Mouse (Mus musculus): ENCODE data around the gene Galk2. TPM values are rescaled to one million over a fixed set of nuclear protein-coding genes. Genes with fewer than 3 reads are reported as not detected.

Gene Galk2
- polyA plus RNA-seq, 1 experiment = 18.5 TPM

DNA sequence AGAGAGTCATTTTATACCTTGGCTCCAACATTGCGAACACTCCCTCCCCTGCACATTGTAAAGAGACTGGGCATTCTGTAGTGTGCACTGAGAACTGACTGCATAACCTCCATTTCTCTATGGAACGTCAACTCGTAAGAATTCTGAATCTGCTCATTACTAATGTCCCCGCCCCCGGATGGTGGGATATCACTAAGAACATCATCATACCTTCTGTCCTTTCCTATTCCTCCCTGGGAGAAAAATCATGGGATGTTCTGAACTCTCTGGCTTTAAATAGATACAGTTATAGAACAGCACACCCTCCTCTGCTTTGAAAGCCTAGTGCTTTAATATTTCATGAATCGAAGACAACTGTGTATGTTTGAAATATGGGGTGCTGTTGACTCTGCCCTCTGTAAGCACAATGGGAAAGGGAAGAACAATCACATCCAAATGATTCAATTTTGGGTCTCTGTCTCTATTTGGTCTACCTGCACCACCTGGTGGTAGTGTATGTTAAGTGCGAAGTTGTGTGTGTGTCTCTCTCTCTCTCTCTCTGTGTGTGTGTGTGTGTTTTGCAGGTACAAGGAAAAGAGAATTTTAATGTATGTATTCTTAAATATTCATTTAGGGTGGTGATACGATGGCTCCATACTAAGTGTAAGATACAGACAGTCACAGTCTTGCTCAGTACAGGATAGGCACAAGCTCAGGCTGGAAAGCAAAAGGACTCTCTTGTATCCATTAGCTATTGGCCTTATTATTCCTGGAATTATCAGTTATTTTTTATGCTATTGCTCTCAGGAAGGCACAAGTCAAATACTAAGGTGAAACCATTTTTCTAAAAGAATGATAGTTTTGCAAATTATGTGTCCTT lies 174.4 kb downstream of the Galk2 start:
- H3K27me3 ChIP-seq (ENCODE audit: control insufficient read depth, insufficient read depth, low read length) = no peaks in the 10 kb centered on the region
- no peak for TF ChIP-seq POLR2A (IDR thresholded peaks at IDR 0.05; ENCODE audit: control insufficient read depth, extremely low read depth, insufficient read depth, low read length, poor library complexity)
- no peak for TF ChIP-seq CTCF (IDR thresholded peaks at IDR 0.05; ENCODE audit: borderline replicate concordance, control insufficient read depth, extremely low read depth, insufficient read depth, low read length, poor library complexity)
- H3K4me1 ChIP-seq (replicated peaks; ENCODE audit: control insufficient read depth, insufficient read depth, low read length) = no peaks in the 10 kb centered on the region
- H3K36me3 ChIP-seq (ENCODE audit: control insufficient read depth, insufficient read depth, low read length) = no peaks in the 10 kb centered on the region
- no peak overlapping the region for H3K27ac ChIP-seq (ENCODE audit: control insufficient read depth, insufficient read depth, low read length)
- H3K4me3 ChIP-seq (ENCODE audit: control insufficient read depth, insufficient read depth, low read length) = no peak overlapping the region
- 88% methylated on average over 8 of the region's 8 CpGs for WGBS
- DNase-seq = peak; percentile 8

Other genes starting within 250 kb of the Galk2 start
- 4.7 and 4.8 TPM in 2 replicates for gene Cep152, start 234.0 kb upstream of the Galk2 start, polyA plus RNA-seq (2012; rRNA removed)
- 21.7 and 23.4 TPM in 2 replicates for gene Eid1, start 186.0 kb upstream of the Galk2 start, polyA plus RNA-seq (2012; rRNA removed)
- gene Shc4, start 135.0 kb upstream of the Galk2 start, polyA plus RNA-seq (2012; rRNA removed) = 0.57 and 0.66 TPM in 2 replicates
- 16.8 and 20.0 TPM in 2 replicates for gene Secisbp2l, start 76.2 kb upstream of the Galk2 start, polyA plus RNA-seq (2012; rRNA removed)
- gene Cops2, start within 50 bp of the Galk2 start, polyA plus RNA-seq (2012; rRNA removed) = 6.4 and 7.1 TPM in 2 replicates
- 0.49 and 0.70 TPM in 2 replicates for gene Fgf7, start 175.5 kb downstream of the Galk2 start, polyA plus RNA-seq (2012; rRNA removed)